Mouse (Mus musculus): Measurements from ENCODE around the gene Srrm2. TPM values are rescaled to one million over a fixed set of nuclear protein-coding genes. Genes with fewer than 3 reads are reported as not detected.

Srrm2 gene
- total RNA-seq, 1 experiment = 192 TPM

DNA sequence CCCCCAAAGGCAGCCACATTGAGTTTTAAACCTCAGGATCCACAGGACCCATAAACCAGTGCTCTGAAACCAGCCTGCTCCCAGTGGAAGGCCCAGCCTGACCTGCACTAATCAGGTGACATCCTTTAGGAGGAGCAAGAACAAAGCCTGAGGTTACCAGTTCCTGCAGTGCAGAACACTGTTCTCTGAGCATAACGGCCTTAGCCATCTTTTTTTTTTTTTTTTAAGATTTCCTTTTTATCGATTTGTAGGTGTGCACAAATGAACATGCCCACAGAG, 686 bp downstream of the Srrm2 start:
- TF ChIP-seq HCFC1 (IDR thresholded peaks at IDR 0.05; ENCODE audit: borderline replicate concordance, insufficient read depth, low read length) = no peak
- TF ChIP-seq CHD2 (IDR thresholded peaks at IDR 0.05; ENCODE audit: low read depth, low read length) = no peak
- no peak for TF ChIP-seq MAFK (IDR thresholded peaks at IDR 0.05; ENCODE audit: insufficient read depth, low read depth, low read length)
- TF ChIP-seq ZNF384 (IDR thresholded peaks at IDR 0.05; ENCODE audit: low read depth, low read length) = no peak
- no peak for TF ChIP-seq ZC3H11A (IDR thresholded peaks at IDR 0.05; ENCODE audit: borderline replicate concordance, low read depth, low read length)
- in situ Hi-C loops (cut with MboI; ENCODE audit: low sequenced_read_pairs in 2 of 2, unreplicated experiment in 2 of 2) = no loop called here
- no peaks in the 10 kb centered on the region for H3K36me3 ChIP-seq (ENCODE audit: control insufficient read depth, insufficient read depth, low read length, poor library complexity, severe bottlenecking)
- H3K27ac ChIP-seq (ENCODE audit: insufficient read depth, low read depth, low read length, poor library complexity, severe bottlenecking) = no peak overlapping the region
- H3K4me1 ChIP-seq (ENCODE audit: control insufficient read depth in 2 of 2, insufficient read depth in 2 of 2, low read length in 2 of 2, poor library complexity in 1 of 2) = peaks cover 2 to 10% of the 10 kb centered on the region in 2 experiments; a peak in 3 of 4 replicates
- no peak overlapping the region for H3K4me3 ChIP-seq (ENCODE audit: insufficient read depth in 1 of 2, low read depth in 1 of 2, low read length in 2 of 2, poor library complexity in 1 of 2, severe bottlenecking in 1 of 2)
- no peak overlapping the region for H3K9ac ChIP-seq (ENCODE audit: insufficient read depth, low read depth, low read length, poor library complexity, severe bottlenecking)
- DNase-seq (ENCODE audit: low read depth, low spot score) = no peak
- no peaks in the 10 kb centered on the region for H3K9me3 ChIP-seq (ENCODE audit: control insufficient read depth, insufficient read depth, low read depth, low read length)

DNA sequence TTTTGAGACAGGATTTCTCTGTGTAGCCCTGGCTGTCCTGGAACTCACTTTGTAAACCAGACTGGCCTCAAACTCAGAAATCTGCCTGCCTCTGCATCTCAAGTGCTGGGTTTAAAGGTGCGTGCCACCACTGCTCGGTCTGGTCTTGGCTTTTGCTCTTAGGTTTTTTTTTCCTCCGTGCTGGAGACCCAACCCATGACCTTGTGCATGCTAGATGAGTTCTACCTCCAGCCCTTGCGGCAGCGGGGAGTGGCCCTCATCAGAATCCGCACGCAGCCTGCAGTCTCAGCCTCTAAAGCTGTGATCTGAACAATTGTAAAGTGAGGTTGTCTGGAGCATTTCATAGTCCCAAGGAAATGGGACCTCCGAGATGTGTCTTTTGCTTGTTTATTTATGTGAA, 5.0 kb downstream of the Srrm2 start:
- Histone ChIP-seq H3K9ac (ENCODE audit: insufficient read depth, low read depth, low read length, poor library complexity, severe bottlenecking) (no peak overlapping the region), H3K27ac (ENCODE audit: insufficient read depth, low read depth, low read length, poor library complexity, severe bottlenecking) (no peak overlapping the region), H3K9me3 (ENCODE audit: control insufficient read depth, insufficient read depth, low read depth, low read length) (no peaks in the 10 kb centered on the region), H3K4me1 (ENCODE audit: control insufficient read depth in 2 of 2, insufficient read depth in 2 of 2, low read length in 2 of 2, poor library complexity in 1 of 2) (peaks cover 0 to 7% of the 10 kb centered on the region in 2 experiments; a peak in 2 of 4 replicates), H3K4me3 (ENCODE audit: insufficient read depth in 1 of 2, low read depth in 1 of 2, low read length in 2 of 2, poor library complexity in 1 of 2, severe bottlenecking in 1 of 2) (no peak overlapping the region), H3K36me3 (ENCODE audit: control insufficient read depth, insufficient read depth, low read length, poor library complexity, severe bottlenecking) (no peaks in the 10 kb centered on the region)
- DNase-seq (ENCODE audit: low read depth, low spot score) = no peak
- TF ChIP-seq HCFC1 (IDR thresholded peaks at IDR 0.05; ENCODE audit: borderline replicate concordance, insufficient read depth, low read length) = no peak
- TF ChIP-seq ZC3H11A (IDR thresholded peaks at IDR 0.05; ENCODE audit: borderline replicate concordance, low read depth, low read length) = no peak
- TF ChIP-seq ZNF384 (IDR thresholded peaks at IDR 0.05; ENCODE audit: low read depth, low read length) = no peak
- TF ChIP-seq MAFK (IDR thresholded peaks at IDR 0.05; ENCODE audit: insufficient read depth, low read depth, low read length) = no peak
- no peak for TF ChIP-seq CHD2 (IDR thresholded peaks at IDR 0.05; ENCODE audit: low read depth, low read length)
- in situ Hi-C loops (cut with MboI; ENCODE audit: low sequenced_read_pairs in 2 of 2, unreplicated experiment in 2 of 2) = no loop called here

DNA sequence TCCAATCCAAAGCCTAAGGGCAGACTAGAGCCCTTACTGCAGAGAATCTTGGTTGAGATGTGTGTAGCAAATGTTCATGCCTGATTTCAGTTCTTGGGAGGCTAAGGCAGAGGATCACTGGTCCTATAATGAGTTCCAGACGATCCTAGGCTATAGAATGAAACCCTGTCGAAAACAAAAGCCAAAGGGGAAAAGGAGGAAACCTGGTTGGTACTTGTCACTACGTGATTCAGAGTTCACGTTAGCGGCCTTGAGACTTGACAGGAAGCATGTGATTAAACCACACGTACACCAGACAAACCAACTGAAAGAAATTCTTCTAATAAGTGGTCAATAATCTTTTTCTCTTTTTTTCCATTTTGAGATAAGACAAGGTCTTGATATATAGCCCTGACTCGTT, 7.0 kb downstream of the Srrm2 start:
- H3K9ac ChIP-seq (ENCODE audit: insufficient read depth, low read depth, low read length, poor library complexity, severe bottlenecking) = no peak overlapping the region
- DNase-seq (ENCODE audit: low read depth, low spot score) = no peak
- in situ Hi-C loops (cut with MboI; ENCODE audit: low sequenced_read_pairs in 2 of 2, unreplicated experiment in 2 of 2) = no loop called here
- H3K27ac ChIP-seq (ENCODE audit: insufficient read depth, low read depth, low read length, poor library complexity, severe bottlenecking) = no peak overlapping the region
- H3K9me3 ChIP-seq (ENCODE audit: control insufficient read depth, insufficient read depth, low read depth, low read length) = no peaks in the 10 kb centered on the region
- no peaks in the 10 kb centered on the region for H3K36me3 ChIP-seq (ENCODE audit: control insufficient read depth, insufficient read depth, low read length, poor library complexity, severe bottlenecking)
- no peak overlapping the region for H3K4me3 ChIP-seq (ENCODE audit: insufficient read depth in 1 of 2, low read depth in 1 of 2, low read length in 2 of 2, poor library complexity in 1 of 2, severe bottlenecking in 1 of 2)
- TF ChIP-seq CHD2 (IDR thresholded peaks at IDR 0.05; ENCODE audit: low read depth, low read length) (no peak), ZC3H11A (IDR thresholded peaks at IDR 0.05; ENCODE audit: borderline replicate concordance, low read depth, low read length) (no peak), HCFC1 (IDR thresholded peaks at IDR 0.05; ENCODE audit: borderline replicate concordance, insufficient read depth, low read length) (no peak), ZNF384 (IDR thresholded peaks at IDR 0.05; ENCODE audit: low read depth, low read length) (no peak), MAFK (IDR thresholded peaks at IDR 0.05; ENCODE audit: insufficient read depth, low read depth, low read length) (no peak)
- peaks cover 0 to 1% of the 10 kb centered on the region in 2 experiments; a peak in 1 of 4 replicates for H3K4me1 ChIP-seq (ENCODE audit: control insufficient read depth in 2 of 2, insufficient read depth in 2 of 2, low read length in 2 of 2, poor library complexity in 1 of 2)

DNA sequence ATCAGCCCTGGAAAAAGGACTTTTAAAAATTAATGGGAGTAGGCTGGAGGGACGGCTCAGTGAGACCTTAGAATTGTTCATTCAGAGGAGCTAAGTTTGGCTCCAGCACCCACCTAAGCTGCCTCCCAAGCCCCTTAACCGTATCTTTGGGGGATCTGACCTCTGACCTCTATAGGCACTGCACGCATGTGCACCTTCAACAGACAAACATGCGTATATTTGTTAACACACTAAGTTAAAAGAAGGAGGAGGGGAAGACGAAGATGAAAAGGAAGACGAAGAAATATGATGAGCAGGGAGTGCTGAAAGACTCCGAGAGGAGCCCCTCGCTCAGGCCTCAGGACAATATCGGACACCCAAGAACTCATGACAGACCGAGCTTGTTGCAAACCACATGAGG, 11.3 kb downstream of the Srrm2 start:
- no peaks in the 10 kb centered on the region for H3K36me3 ChIP-seq (ENCODE audit: control insufficient read depth, insufficient read depth, low read length, poor library complexity, severe bottlenecking)
- no peak for TF ChIP-seq ZNF384 (IDR thresholded peaks at IDR 0.05; ENCODE audit: low read depth, low read length)
- no peak for TF ChIP-seq CHD2 (IDR thresholded peaks at IDR 0.05; ENCODE audit: low read depth, low read length)
- no peak for TF ChIP-seq ZC3H11A (IDR thresholded peaks at IDR 0.05; ENCODE audit: borderline replicate concordance, low read depth, low read length)
- no peak for TF ChIP-seq MAFK (IDR thresholded peaks at IDR 0.05; ENCODE audit: insufficient read depth, low read depth, low read length)
- no peak for TF ChIP-seq HCFC1 (IDR thresholded peaks at IDR 0.05; ENCODE audit: borderline replicate concordance, insufficient read depth, low read length)
- H3K27ac ChIP-seq (ENCODE audit: insufficient read depth, low read depth, low read length, poor library complexity, severe bottlenecking) = peak overlapping the region; percentile 18; the same call in 1 of the 2 replicates
- H3K4me1 ChIP-seq (ENCODE audit: control insufficient read depth in 2 of 2, insufficient read depth in 2 of 2, low read length in 2 of 2, poor library complexity in 1 of 2) = peaks cover 0 to 4% of the 10 kb centered on the region in 2 experiments; a peak in 2 of 4 replicates
- in situ Hi-C loops (cut with MboI; ENCODE audit: low sequenced_read_pairs in 2 of 2, unreplicated experiment in 2 of 2) = no loop called here
- no peak overlapping the region; the same call in 1 of the 2 replicates for H3K9ac ChIP-seq (ENCODE audit: insufficient read depth, low read depth, low read length, poor library complexity, severe bottlenecking)
- no peak overlapping the region for H3K4me3 ChIP-seq (ENCODE audit: insufficient read depth in 1 of 2, low read depth in 1 of 2, low read length in 2 of 2, poor library complexity in 1 of 2, severe bottlenecking in 1 of 2)
- no peak for DNase-seq (ENCODE audit: low read depth, low spot score)
- no peaks in the 10 kb centered on the region for H3K9me3 ChIP-seq (ENCODE audit: control insufficient read depth, insufficient read depth, low read depth, low read length)
